Mouse (Mus musculus): ENCODE data around the gene Acot2. TPM values are rescaled to one million over a fixed set of nuclear protein-coding genes. Genes with fewer than 3 reads are reported as not detected.
"Not testable (repeated sequence)": the region's sequence is repeated elsewhere in the genome, so short reads cannot be mapped to it uniquely, and the experiment has no call there.

The Acot2 gene
- polyA plus RNA-seq, 1 experiment from 2014 or later, result 12.2 TPM

DNA sequence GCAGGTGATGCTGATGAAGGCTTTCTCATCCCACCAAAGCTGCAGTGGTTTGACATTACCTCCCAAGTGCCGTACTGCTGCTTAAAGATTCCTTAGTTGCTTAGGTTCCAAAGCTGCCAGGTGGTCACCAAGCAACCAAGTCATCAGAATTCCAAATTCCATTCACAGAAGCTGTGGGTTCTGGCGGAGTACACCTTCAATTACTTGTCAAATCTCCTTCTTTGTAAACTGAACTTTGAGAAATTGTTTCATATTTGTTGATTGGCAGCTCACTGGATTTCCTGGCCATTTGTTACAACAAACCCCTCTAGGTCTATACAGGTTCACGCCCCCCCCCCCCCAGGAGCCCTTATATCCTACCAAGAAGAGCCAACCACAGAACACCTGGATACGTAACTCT, 2.9 kb upstream of the Acot2 start, which contains the start of gene Heatr4:
TSS of gene Heatr4 (minus strand) at position 101 of the 400 bp plus-strand sequence.
- WGBS, result 72% methylated on average over 4 of the region's 4 CpGs
- ATAC-seq (replicated peaks; ENCODE audit: low FRiP score) (no peak), DNase-seq (ENCODE audit: low spot score) (no peak)
- H3K4me2 ChIP-seq (ENCODE audit: low read depth, low read length, severe bottlenecking), result no peak within 1 kb of the TSS
- 0 out of 2 replicates have a peak, but pooled peaks cover 3% of the 10 kb centered on the region for H3K4me1 ChIP-seq (replicated peaks; ENCODE audit: control insufficient read depth, insufficient read depth, low read length)
- no peaks in the 10 kb centered on the region for H3K27me3 ChIP-seq (ENCODE audit: control insufficient read depth, insufficient read depth, low read length)
- no peak within 1 kb of the TSS for H3K9ac ChIP-seq (ENCODE audit: low read length)
- H3K36me3 ChIP-seq (ENCODE audit: control insufficient read depth, insufficient read depth, low read length), result no peaks in the 10 kb centered on the region
- no peak within 1 kb of the TSS for H3K4me3 ChIP-seq (ENCODE audit: low read depth, low read length)
- H3K27ac ChIP-seq (ENCODE audit: low read depth, low read length), result no peak within 1 kb of the TSS
- H3K9me3 ChIP-seq (ENCODE audit: control insufficient read depth, low read length), result no peaks in the 10 kb centered on the region

DNA sequence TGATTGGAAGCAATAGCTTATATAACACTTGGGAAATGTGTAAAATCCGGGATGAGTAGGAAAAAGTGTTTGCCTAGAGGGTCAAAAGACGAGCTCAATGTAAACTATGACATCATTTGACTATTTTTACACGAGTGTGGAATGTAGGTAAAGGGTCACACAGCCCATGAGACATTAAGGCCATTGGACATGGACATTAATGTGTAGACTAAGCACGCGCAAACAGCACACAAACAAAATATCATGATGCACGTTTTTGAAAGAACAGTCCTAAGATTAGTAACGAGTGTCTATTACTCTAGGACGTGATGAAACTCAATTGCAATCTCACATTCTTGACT, 449 bp upstream of the Acot2 start:
- 41% methylated on average over 8 of the region's 8 CpGs for WGBS
- Histone ChIP-seq H3K9me3 (ENCODE audit: control insufficient read depth, low read length) (no peaks in the 10 kb centered on the region), H3K36me3 (ENCODE audit: control insufficient read depth, insufficient read depth, low read length) (no peaks in the 10 kb centered on the region), H3K27me3 (ENCODE audit: control insufficient read depth, insufficient read depth, low read length) (no peaks in the 10 kb centered on the region), H3K4me3 (ENCODE audit: low read depth, low read length) (peak overlapping the region; percentile 53), H3K9ac (ENCODE audit: low read length) (peak overlapping the region; percentile 73; the same call in 1 of the 2 replicates), H3K4me2 (ENCODE audit: low read depth, low read length, severe bottlenecking) (peak overlapping the region; percentile 61), H3K27ac (ENCODE audit: low read depth, low read length) (no peak overlapping the region), H3K4me1 (replicated peaks; ENCODE audit: control insufficient read depth, insufficient read depth, low read length) (0 out of 2 replicates have a peak, but pooled peaks cover 3% of the 10 kb centered on the region)
- ATAC-seq (replicated peaks; ENCODE audit: low FRiP score), result 0 out of 2 replicates have a peak, but pooled peaks have one; percentile 9
- no peak for DNase-seq (ENCODE audit: low spot score)

DNA sequence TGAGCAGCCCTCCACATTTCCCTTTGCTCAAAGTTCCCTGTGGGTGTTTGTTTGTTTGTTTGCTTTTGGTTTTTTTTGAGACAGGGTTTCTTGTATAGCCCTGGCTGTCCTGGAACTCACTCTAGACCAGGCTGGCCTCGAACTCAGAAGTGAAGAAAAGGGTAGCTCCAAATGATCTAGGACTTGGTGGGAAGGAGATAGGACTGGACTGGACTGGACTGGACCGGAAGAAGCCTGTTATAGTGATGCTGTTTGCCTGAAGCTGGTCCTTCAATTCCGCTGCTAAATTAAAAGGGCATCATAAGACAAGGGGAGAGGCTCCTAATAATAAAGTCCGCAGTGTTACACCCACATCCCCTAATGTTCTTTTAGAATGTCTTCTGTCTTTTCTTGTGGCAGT, 822 bp downstream of the Acot2 start:
- Histone ChIP-seq H3K27me3 (ENCODE audit: control insufficient read depth, insufficient read depth, low read length) (no peaks in the 10 kb centered on the region), H3K4me3 (ENCODE audit: low read depth, low read length) (peak overlapping the region; percentile 53), H3K36me3 (ENCODE audit: control insufficient read depth, insufficient read depth, low read length) (no peaks in the 10 kb centered on the region), H3K4me2 (ENCODE audit: low read depth, low read length, severe bottlenecking) (peak overlapping the region; percentile 61), H3K9ac (ENCODE audit: low read length) (peak overlapping the region; percentile 73), H3K27ac (ENCODE audit: low read depth, low read length) (no peak overlapping the region), H3K4me1 (replicated peaks; ENCODE audit: control insufficient read depth, insufficient read depth, low read length) (0 out of 2 replicates have a peak, but pooled peaks cover 3% of the 10 kb centered on the region), H3K9me3 (ENCODE audit: control insufficient read depth, low read length) (no peaks in the 10 kb centered on the region)
- ATAC-seq (replicated peaks; ENCODE audit: low FRiP score) (0 out of 2 replicates have a peak, but pooled peaks have one; percentile 32), DNase-seq (ENCODE audit: low spot score) (no peak)
- WGBS, result 75% methylated on average over 4 of the region's 4 CpGs

DNA sequence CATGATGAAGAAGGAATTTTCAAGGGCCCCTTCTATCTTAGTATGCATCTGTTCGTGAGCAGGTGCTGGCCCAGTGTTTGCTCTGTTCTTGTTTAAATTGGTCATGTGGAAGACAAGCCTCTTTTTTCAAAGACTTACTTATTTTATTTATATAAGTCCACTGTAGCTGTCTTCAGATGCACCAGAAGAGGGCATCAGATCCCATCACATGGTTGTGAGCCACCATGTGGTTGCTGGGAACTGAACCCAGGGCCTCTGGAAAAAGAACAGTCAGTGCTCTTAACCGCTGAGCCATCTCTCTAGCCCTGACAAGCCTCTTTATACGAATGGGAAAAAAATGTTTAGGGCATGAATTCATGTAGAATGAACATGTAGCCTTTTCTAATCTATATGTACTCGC, 1.7 kb downstream of the Acot2 start:
- Histone ChIP-seq H3K27ac (ENCODE audit: low read depth, low read length) (no peak overlapping the region), H3K27me3 (ENCODE audit: control insufficient read depth, insufficient read depth, low read length) (no peaks in the 10 kb centered on the region), H3K9ac (ENCODE audit: low read length) (no peak overlapping the region), H3K9me3 (ENCODE audit: control insufficient read depth, low read length) (no peaks in the 10 kb centered on the region), H3K4me3 (ENCODE audit: low read depth, low read length) (no peak overlapping the region), H3K36me3 (ENCODE audit: control insufficient read depth, insufficient read depth, low read length) (no peaks in the 10 kb centered on the region), H3K4me2 (ENCODE audit: low read depth, low read length, severe bottlenecking) (no peak overlapping the region), H3K4me1 (replicated peaks; ENCODE audit: control insufficient read depth, insufficient read depth, low read length) (0 out of 2 replicates have a peak, but pooled peaks cover 3% of the 10 kb centered on the region)
- no peak for DNase-seq (ENCODE audit: low spot score)
- WGBS, result 94% methylated on average over 4 of the region's 4 CpGs
- no peak for ATAC-seq (replicated peaks; ENCODE audit: low FRiP score)

DNA sequence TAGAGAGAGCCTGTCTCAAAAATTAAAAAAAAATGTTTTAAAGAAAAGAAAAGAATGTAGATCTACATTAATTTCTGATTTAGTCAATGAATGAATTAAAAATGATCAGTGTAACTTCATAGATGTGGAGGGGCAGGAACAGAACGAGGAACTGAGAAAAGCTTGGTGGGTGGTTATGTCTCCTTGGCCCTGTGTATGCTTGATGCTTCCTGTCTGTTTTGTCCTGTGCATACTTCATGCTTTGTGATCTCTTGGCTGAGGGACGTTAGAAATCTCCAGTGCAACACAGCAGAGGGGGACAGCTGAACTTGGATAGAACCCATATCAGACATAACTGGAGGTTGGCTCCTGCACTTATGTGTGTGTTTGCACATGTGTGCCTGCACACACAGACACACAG, 9.6 kb downstream of the Acot2 start:
- Histone ChIP-seq H3K9me3 (ENCODE audit: control insufficient read depth, low read length) (no peaks in the 10 kb centered on the region; the same call in 1 of the 2 replicates), H3K9ac (ENCODE audit: low read length) (no peak overlapping the region), H3K36me3 (ENCODE audit: control insufficient read depth, insufficient read depth, low read length) (no peaks in the 10 kb centered on the region), H3K27me3 (ENCODE audit: control insufficient read depth, insufficient read depth, low read length) (no peaks in the 10 kb centered on the region), H3K4me2 (ENCODE audit: low read depth, low read length, severe bottlenecking) (no peak overlapping the region), H3K4me3 (ENCODE audit: low read depth, low read length) (no peak overlapping the region), H3K4me1 (replicated peaks; ENCODE audit: control insufficient read depth, insufficient read depth, low read length) (no peaks in the 10 kb centered on the region), H3K27ac (ENCODE audit: low read depth, low read length) (no peak overlapping the region)
- DNase-seq (ENCODE audit: low spot score) (no peak), ATAC-seq (replicated peaks; ENCODE audit: low FRiP score) (no peak)
- 64% methylated on average over 2 of the region's 2 CpGs for WGBS

DNA sequence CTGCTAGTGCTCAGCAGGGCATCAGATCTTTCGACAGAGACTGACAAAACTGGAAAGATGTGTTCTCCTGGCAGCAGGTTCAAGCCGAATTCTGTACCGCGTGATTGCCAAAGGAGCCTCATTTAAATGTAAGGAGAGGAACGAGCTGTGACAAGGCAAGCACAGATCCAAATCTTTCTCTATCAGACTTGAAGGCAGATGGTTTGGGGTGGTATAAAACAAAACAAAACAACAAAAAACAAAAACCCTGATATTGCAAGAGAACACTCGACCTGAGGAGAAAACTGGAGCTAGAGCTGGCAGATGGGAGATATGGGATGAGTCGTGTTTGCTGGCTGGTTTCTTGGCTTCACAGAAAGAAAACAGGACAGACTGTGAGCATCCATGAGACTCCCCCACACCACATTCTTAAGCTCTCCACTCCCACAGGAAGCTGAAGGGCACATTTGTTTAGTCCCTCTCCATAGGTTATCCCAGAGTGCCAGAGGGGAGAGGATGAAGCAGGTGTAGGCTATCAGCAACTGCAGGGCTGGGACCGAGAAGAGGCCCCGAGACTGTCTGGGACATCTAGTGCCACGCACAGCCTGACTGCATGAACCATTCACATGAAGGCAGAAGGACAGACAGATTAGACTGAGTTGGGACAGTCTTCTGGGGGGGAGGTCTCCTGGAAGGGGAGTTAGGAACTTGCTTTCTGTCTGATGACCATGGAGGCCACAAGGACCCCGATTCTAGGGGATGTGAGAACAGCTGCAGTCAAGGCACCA, 10.9 kb downstream of the Acot2 start:
- no peak overlapping the region for H3K4me3 ChIP-seq (ENCODE audit: low read depth, low read length)
- H3K27me3 ChIP-seq (ENCODE audit: control insufficient read depth, insufficient read depth, low read length), result no peaks in the 10 kb centered on the region
- H3K27ac ChIP-seq (ENCODE audit: low read depth, low read length), result no peak overlapping the region
- 73% methylated on average over 11 of the region's 11 CpGs for WGBS
- H3K9me3 ChIP-seq (ENCODE audit: control insufficient read depth, low read length), result no peaks in the 10 kb centered on the region; the same call in 1 of the 2 replicates
- no peak for ATAC-seq (replicated peaks; ENCODE audit: low FRiP score)
- H3K9ac ChIP-seq (ENCODE audit: low read length), result no peak overlapping the region
- no peak overlapping the region for H3K4me2 ChIP-seq (ENCODE audit: low read depth, low read length, severe bottlenecking)
- H3K36me3 ChIP-seq (ENCODE audit: control insufficient read depth, insufficient read depth, low read length), result no peaks in the 10 kb centered on the region
- no peak for DNase-seq (ENCODE audit: low spot score)
- H3K4me1 ChIP-seq (replicated peaks; ENCODE audit: control insufficient read depth, insufficient read depth, low read length), result no peaks in the 10 kb centered on the region

DNA sequence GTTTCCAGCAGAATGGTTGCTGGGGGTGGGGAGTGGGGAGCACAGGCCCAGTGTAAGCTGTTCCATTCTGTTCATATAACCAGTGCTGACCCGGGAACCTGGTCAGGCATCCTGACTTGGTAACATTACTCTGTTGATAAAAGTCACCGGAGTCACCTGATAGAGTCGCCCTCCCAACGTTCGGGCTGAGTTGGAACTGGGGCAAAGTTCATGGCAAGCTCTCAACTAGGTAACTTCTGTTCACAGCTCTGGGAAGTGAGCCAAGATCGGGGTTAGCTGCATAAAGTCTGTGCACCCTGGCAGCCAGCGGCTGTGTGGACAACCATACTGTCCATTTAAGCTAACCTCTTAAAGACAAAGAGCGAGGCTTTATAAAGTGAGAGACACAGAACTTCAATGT, 11.6 kb downstream of the Acot2 start:
- not testable (repeated sequence) for H3K27me3 ChIP-seq (ENCODE audit: control insufficient read depth, insufficient read depth, low read length); H3K9ac ChIP-seq (ENCODE audit: low read length); DNase-seq (ENCODE audit: low spot score); H3K36me3 ChIP-seq (ENCODE audit: control insufficient read depth, insufficient read depth, low read length); H3K27ac ChIP-seq (ENCODE audit: low read depth, low read length); ATAC-seq (replicated peaks; ENCODE audit: low FRiP score); H3K9me3 ChIP-seq (ENCODE audit: control insufficient read depth, low read length); H3K4me3 ChIP-seq (ENCODE audit: low read depth, low read length); H3K4me2 ChIP-seq (ENCODE audit: low read depth, low read length, severe bottlenecking); H3K4me1 ChIP-seq (replicated peaks; ENCODE audit: control insufficient read depth, insufficient read depth, low read length)
- WGBS, result 83% methylated on average over 8 of the region's 8 CpGs

DNA sequence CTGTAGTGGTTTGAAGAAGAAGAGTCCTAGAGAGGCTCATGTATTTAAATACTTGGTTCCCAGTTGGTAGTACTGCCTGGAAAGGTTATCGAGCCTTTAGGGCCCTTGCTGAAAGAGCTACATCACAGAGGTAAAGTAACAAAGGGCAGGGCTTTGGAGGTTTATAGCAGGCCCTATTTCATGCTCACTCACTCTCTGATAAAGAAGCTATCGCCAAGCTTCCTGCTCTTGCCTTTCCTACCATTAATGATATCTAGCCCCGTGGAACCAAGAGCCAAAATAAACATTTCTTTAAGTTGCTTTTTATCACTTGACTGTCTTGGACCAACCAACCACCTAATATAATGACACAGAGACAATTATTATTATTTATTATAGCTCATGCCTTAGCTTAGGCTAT, 12.8 kb downstream of the Acot2 start:
- H3K36me3 ChIP-seq (ENCODE audit: control insufficient read depth, insufficient read depth, low read length), result no peaks in the 10 kb centered on the region
- no peak overlapping the region for H3K27ac ChIP-seq (ENCODE audit: low read depth, low read length)
- DNase-seq (ENCODE audit: low spot score), result no peak
- no peak overlapping the region for H3K9ac ChIP-seq (ENCODE audit: low read length)
- no peak for ATAC-seq (replicated peaks; ENCODE audit: low FRiP score)
- 91% methylated on average over 3 of the region's 3 CpGs for WGBS
- no peaks in the 10 kb centered on the region; the same call in 1 of the 2 replicates for H3K9me3 ChIP-seq (ENCODE audit: control insufficient read depth, low read length)
- H3K4me2 ChIP-seq (ENCODE audit: low read depth, low read length, severe bottlenecking), result no peak overlapping the region
- H3K27me3 ChIP-seq (ENCODE audit: control insufficient read depth, insufficient read depth, low read length), result no peaks in the 10 kb centered on the region
- no peak overlapping the region for H3K4me3 ChIP-seq (ENCODE audit: low read depth, low read length)
- H3K4me1 ChIP-seq (replicated peaks; ENCODE audit: control insufficient read depth, insufficient read depth, low read length), result no peaks in the 10 kb centered on the region

DNA sequence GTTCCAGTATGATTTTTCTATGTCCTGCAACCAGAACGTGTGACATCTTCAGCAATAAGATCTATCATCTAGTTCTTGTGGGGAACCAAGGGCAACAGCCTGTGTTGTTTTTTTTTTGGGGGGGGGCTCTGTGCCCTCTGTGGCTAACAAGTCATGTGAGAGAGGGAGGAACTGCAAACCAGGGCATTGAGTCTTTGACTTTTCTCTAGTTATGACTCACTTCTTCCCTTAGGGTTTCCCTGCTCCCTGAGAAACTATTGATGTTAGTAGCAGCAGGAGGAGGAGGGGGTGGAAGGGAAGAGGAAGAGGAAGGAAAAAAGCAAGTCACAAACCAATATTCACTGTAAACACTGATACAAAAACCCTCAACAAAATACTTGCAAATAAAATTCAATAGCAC, 16.2 kb downstream of the Acot2 start:
- Histone ChIP-seq H3K9ac (ENCODE audit: low read length) (no peak overlapping the region), H3K27ac (ENCODE audit: low read depth, low read length) (no peak overlapping the region), H3K9me3 (ENCODE audit: control insufficient read depth, low read length) (no peaks in the 10 kb centered on the region; the same call in 1 of the 2 replicates), H3K4me1 (replicated peaks; ENCODE audit: control insufficient read depth, insufficient read depth, low read length) (no peaks in the 10 kb centered on the region; the same call in 1 of the 2 replicates), H3K4me2 (ENCODE audit: low read depth, low read length, severe bottlenecking) (no peak overlapping the region), H3K27me3 (ENCODE audit: control insufficient read depth, insufficient read depth, low read length) (no peaks in the 10 kb centered on the region), H3K36me3 (ENCODE audit: control insufficient read depth, insufficient read depth, low read length) (no peaks in the 10 kb centered on the region), H3K4me3 (ENCODE audit: low read depth, low read length) (no peak overlapping the region)
- WGBS, result 92% methylated on average over 1 of the region's 1 CpGs
- no peak for DNase-seq (ENCODE audit: low spot score)
- no peak for ATAC-seq (replicated peaks; ENCODE audit: low FRiP score)

All from forebrain, embryonic 11.5 days (tissue).